Mouse (Mus musculus) stomach, embryonic 16.5 days (tissue): ENCODE measurements around the gene Gm9999. TPM values are rescaled to one million over a fixed set of nuclear protein-coding genes. Genes with fewer than 3 reads are reported as not detected.
A peak's percentile ranks its signal among the peaks of the same experiment; 100 is the strongest.

Source experiments
- ATAC-seq: fragments of 200-750 bp; cut with Nextera tagmentation; 2 replicates; pipeline ENCODE4 v1.8.0; 2017; ENCODE audit warnings: moderate number of reproducible peaks, moderate TSS enrichment; ENCODE audit not compliant: insufficient read depth, low FRiP score
- H3K27ac ChIP-seq: fragments of 300-500 bp; sonication (generic); 2 replicates; pipeline ENCODE4 v1.5.1; 2014; ENCODE audit warnings: low read length
- H3K27me3 ChIP-seq: fragments of 300-500 bp; sonication (generic); 2 replicates; pipeline ENCODE4 v1.6.1; 2014; ENCODE audit warnings: low read length, control low read depth, mixed read lengths; ENCODE audit not compliant: control insufficient read depth, insufficient read depth
- H3K36me3 ChIP-seq: fragments of 300-500 bp; sonication (generic); 2 replicates; pipeline ENCODE4 v1.6.1; 2014; ENCODE audit warnings: low read length; ENCODE audit not compliant: control insufficient read depth, insufficient read depth
- H3K4me1 ChIP-seq: fragments of 300-500 bp; sonication (generic); 2 replicates; pipeline ENCODE4 v1.6.1; 2014; ENCODE audit warnings: low read length, control low read depth, mixed read lengths; ENCODE audit not compliant: control insufficient read depth, insufficient read depth
- H3K4me2 ChIP-seq: fragments of 300-500 bp; sonication (generic); 2 replicates; pipeline ENCODE4 v1.6.1; 2014; ENCODE audit warnings: low read depth, low read length, mixed read lengths
- H3K4me3 ChIP-seq: fragments of 300-500 bp; sonication (generic); replicated peaks from 2 replicates; pipeline ENCODE4 v1.5.1; 2014; ENCODE audit warnings: mild to moderate bottlenecking, low read length
- H3K9ac ChIP-seq: fragments of 300-500 bp; sonication (generic); 2 replicates; pipeline ENCODE4 v1.6.1; 2014; ENCODE audit warnings: low read length
- H3K9me3 ChIP-seq: fragments of 300-500 bp; sonication (generic); replicated peaks from 2 replicates; pipeline ENCODE4 v1.6.1; 2016; ENCODE audit warnings: low read length, control low read depth; ENCODE audit not compliant: control insufficient read depth
- WGBS: fragments of 180-500 bp; shearing (Covaris S2); extraction: QIAGEN DNeasy Blood & Tissue Kit; methylation state at CpG from one replicate; pipeline ENCODE4 v1.1.7; 2014; 5-methylcytosine and 5-hydroxymethylcytosine counted together
- polyA plus RNA-seq: library from polyadenylated mRNA; unstranded; fragments of >200 nt; fragmentation: Nextera tagmentation; extraction: Ambion mirVana; gene quantifications from 2 replicates; pipeline ENCODE4 v1.2.1, GENCODE M21; 2015

Gm9999 gene
- polyA plus RNA-seq, 1 experiment from 2014 or later = not detected

GRCm38 (mm10) chr7:47003411-47004115 is 20.2 kb downstream of the Gm9999 start:
- no peak overlapping the region for H3K4me3 ChIP-seq
- no peak overlapping the region for H3K9ac ChIP-seq
- H3K4me1 ChIP-seq = peaks cover 43% of the 10 kb centered on the region
- no peak overlapping the region for H3K4me2 ChIP-seq
- peaks cover 2% of the 10 kb centered on the region; the same call in 1 of the 2 replicates for H3K36me3 ChIP-seq
- no peak for ATAC-seq
- H3K9me3 ChIP-seq = no peaks in the 10 kb centered on the region
- 64% methylated on average over 3 of the region's 3 CpGs for WGBS
- no peak overlapping the region for H3K27ac ChIP-seq
- no peaks in the 10 kb centered on the region for H3K27me3 ChIP-seq

GRCm38 (mm10) chr7:47007109-47007780 is 23.9 kb downstream of the Gm9999 start:
- H3K4me3 ChIP-seq = peak overlapping the region; percentile 90
- peak overlapping the region; percentile 92 for H3K9ac ChIP-seq
- H3K36me3 ChIP-seq = no peaks in the 10 kb centered on the region
- no peak for ATAC-seq
- no peaks in the 10 kb centered on the region for H3K27me3 ChIP-seq
- no peaks in the 10 kb centered on the region for H3K9me3 ChIP-seq
- peak overlapping the region; percentile 97 for H3K27ac ChIP-seq
- 13% methylated on average over 21 of the region's 21 CpGs for WGBS
- H3K4me1 ChIP-seq = peaks cover 26% of the 10 kb centered on the region
- H3K4me2 ChIP-seq = peak overlapping the region; percentile 89

GRCm38 (mm10) chr7:47007818-47008167 is 24.4 kb downstream of the Gm9999 start:
- peaks cover 21% of the 10 kb centered on the region for H3K4me1 ChIP-seq
- WGBS = under 1% methylated on average over 25 of the region's 25 CpGs
- peak overlapping the region; percentile 97 for H3K27ac ChIP-seq
- peak overlapping the region; percentile 92 for H3K9ac ChIP-seq
- no peaks in the 10 kb centered on the region for H3K9me3 ChIP-seq
- peak; percentile 62 for ATAC-seq
- peak overlapping the region; percentile 90 for H3K4me3 ChIP-seq
- peak overlapping the region; percentile 89 for H3K4me2 ChIP-seq
- no peaks in the 10 kb centered on the region for H3K36me3 ChIP-seq
- H3K27me3 ChIP-seq = no peaks in the 10 kb centered on the region

GRCm38 (mm10) chr7:47008168-47008993 is 25.0 kb downstream of the Gm9999 start, which contains the start of gene Spty2d1:
Gene Spty2d1 (minus strand): TSS chr7:47008411.
- Histone ChIP-seq H3K36me3 (no peaks in the 10 kb centered on the region), H3K9me3 (no peaks in the 10 kb centered on the region), H3K27me3 (no peaks in the 10 kb centered on the region), H3K9ac (peak within 1 kb of the TSS; percentile 92), H3K4me3 (peak within 1 kb of the TSS; percentile 90), H3K27ac (peak within 1 kb of the TSS; percentile 97), H3K4me1 (peaks cover 17% of the 10 kb centered on the region), H3K4me2 (peak within 1 kb of the TSS; percentile 89)
- WGBS = under 1% methylated on average over 57 of the region's 57 CpGs
- peak; percentile 95 for ATAC-seq

GRCm38 (mm10) chr7:47013131-47013767 is 29.9 kb downstream of the Gm9999 start:
- no peak overlapping the region for H3K27ac ChIP-seq
- no peaks in the 10 kb centered on the region for H3K27me3 ChIP-seq
- 31% methylated on average over 9 of the region's 9 CpGs for WGBS
- no peak overlapping the region for H3K4me2 ChIP-seq
- H3K4me1 ChIP-seq = peaks cover 17% of the 10 kb centered on the region
- H3K9me3 ChIP-seq = no peaks in the 10 kb centered on the region
- no peak for ATAC-seq
- H3K36me3 ChIP-seq = no peaks in the 10 kb centered on the region
- H3K9ac ChIP-seq = no peak overlapping the region
- no peak overlapping the region for H3K4me3 ChIP-seq

- Histone ChIP-seq H3K27me3 (no peaks in the 10 kb centered on the region), H3K9ac (peak overlapping the region; percentile 44; the same call in 1 of the 2 replicates), H3K9me3 (no peaks in the 10 kb centered on the region), H3K27ac (peak overlapping the region; percentile 83), H3K4me3 (no peak overlapping the region), H3K4me2 (peak overlapping the region; percentile 36; the same call in 1 of the 2 replicates), H3K36me3 (no peaks in the 10 kb centered on the region), H3K4me1 (peaks cover 12% of the 10 kb centered on the region)
- WGBS = 46% methylated on average over 10 of the region's 11 CpGs
- no peak for ATAC-seq
Observed at GRCm38 (mm10) chr7:47014564-47015389, 31.4 kb downstream of the Gm9999 start.

- ATAC-seq = peak; percentile 99
- Histone ChIP-seq H3K9me3 (no peaks in the 10 kb centered on the region), H3K27me3 (no peaks in the 10 kb centered on the region), H3K27ac (peak overlapping the region; percentile 83), H3K4me1 (peaks cover 12% of the 10 kb centered on the region), H3K36me3 (no peaks in the 10 kb centered on the region), H3K4me3 (peak overlapping the region; percentile 10; the same call in 1 of the 2 replicates), H3K9ac (peak overlapping the region; percentile 44), H3K4me2 (peak overlapping the region; percentile 36)
- 10% methylated on average over 6 of the region's 6 CpGs for WGBS
Observed at GRCm38 (mm10) chr7:47015390-47016065, 32.1 kb downstream of the Gm9999 start.

- no peaks in the 10 kb centered on the region for H3K9me3 ChIP-seq
Observed at GRCm38 (mm10) chr7:47016602-47017001, 33.2 kb downstream of the Gm9999 start.

More at GRCm38 (mm10) chr7:47016602-47017001, 33.2 kb downstream of the Gm9999 start:
- H3K9ac ChIP-seq = no peak overlapping the region
- no peaks in the 10 kb centered on the region for H3K36me3 ChIP-seq
- H3K27me3 ChIP-seq = no peaks in the 10 kb centered on the region
- 77% methylated on average over 3 of the region's 3 CpGs for WGBS
- H3K27ac ChIP-seq = no peak overlapping the region
- H3K4me2 ChIP-seq = no peak overlapping the region
- no peak overlapping the region for H3K4me3 ChIP-seq
- H3K4me1 ChIP-seq = peaks cover 15% of the 10 kb centered on the region
- no peak for ATAC-seq
